Mouse (Mus musculus): ENCODE data around the gene BC107364.
"Not testable (repeated sequence)": the region's sequence is repeated elsewhere in the genome, so short reads cannot be mapped to it uniquely, and the experiment has no call there.

Gene BC107364

DNA sequence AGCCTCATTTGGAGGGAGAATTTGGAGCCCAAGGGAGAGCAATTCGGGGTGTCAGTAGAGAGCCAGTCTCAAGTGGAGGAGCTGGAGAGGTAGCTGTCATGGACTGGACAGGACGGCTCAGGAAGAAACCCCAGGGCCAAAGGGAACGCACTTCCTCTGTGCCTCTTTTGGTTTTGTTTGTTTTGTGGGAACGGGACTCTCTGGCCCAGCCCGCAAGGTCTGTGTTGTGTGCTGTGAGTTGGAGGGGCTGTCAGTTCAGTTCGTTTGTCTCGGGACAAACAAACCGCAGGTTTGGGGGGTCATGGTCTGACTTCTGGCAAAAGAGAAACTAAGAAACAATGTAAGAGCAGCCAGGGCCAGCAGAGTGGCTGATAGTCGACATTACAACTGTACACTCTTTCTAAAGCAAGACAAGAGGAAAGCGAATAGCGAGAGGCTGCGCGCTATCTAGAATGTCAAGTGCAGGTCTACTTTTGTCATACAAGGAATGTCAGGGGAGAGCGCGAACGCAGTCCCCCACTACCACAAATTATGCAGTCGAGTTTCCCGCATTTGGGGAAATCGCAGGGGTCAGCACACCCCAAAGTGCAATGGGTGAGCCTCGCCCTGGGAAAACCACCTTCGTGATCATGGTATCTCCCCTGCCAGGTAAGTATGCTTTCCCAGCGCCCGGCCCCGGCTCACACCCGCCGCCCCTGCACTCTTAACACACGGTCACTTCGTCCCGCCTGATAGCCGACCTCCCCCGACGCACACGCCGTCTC is 34.1 kb upstream of the BC107364 start:
- not testable (repeated sequence) for DNase-seq (ENCODE audit: low spot score in 2 of 2)

DNA sequence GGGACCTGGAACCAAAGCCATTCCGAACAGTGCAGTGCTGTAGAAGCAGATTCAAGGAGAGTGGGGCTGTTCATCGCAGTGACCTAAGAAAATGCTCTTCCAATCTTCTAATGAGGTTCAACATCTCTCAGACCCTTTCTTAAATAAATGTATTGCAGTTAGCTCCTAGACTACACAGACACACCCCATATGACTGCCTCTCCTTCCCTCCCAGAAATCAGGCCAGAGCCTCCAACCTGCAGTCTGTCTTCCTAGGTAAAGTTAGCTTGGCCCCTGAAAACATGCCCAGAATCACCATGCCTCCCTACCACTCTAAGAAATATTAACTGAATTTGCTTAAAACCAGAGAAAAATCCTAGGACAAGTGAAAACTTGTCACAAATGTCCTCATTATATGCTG is 33.3 kb upstream of the BC107364 start:
- DNase-seq (ENCODE audit: low spot score in 2 of 2) = no peak

DNA sequence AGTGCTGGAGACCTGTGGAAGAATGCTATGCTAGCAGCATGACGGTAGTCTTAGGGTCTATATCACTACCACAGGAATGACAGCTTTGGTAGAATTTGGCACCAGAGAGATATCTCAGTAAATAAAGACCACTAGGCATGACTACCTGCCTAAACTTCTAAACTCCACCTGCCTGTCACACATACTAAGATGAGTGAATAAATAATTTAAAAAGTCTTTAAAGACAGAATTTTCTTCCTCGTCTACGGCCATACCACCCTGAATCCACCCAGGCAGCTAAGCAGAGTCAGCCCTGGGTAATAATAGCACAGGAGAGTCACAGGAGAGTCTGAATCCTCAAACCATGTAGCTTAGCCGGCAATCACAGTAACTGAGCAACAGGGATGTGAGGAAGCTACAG is 32.8 kb upstream of the BC107364 start:
- DNase-seq (ENCODE audit: low spot score in 2 of 2) = no peak

DNA sequence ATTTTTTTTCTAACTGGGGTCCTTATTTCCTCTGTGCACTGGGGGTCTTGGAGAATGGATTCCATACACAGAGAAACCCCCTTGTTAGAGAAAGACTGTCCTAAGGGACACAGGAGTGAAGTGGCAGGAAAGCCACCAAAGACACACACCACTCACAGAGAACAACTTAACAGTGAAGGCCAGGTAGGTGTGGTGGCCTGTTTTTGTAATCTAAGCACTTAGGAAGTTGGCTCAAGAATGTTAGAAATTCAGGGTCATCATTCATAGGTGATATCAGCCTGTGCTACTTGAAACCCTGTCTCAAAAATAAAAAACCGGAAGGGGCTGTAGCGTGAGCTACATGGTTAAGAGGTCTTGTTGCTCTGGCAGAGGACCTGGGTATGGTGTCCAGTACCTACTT is 31.8 kb upstream of the BC107364 start:
- no peak for DNase-seq (ENCODE audit: low spot score in 2 of 2)

DNA sequence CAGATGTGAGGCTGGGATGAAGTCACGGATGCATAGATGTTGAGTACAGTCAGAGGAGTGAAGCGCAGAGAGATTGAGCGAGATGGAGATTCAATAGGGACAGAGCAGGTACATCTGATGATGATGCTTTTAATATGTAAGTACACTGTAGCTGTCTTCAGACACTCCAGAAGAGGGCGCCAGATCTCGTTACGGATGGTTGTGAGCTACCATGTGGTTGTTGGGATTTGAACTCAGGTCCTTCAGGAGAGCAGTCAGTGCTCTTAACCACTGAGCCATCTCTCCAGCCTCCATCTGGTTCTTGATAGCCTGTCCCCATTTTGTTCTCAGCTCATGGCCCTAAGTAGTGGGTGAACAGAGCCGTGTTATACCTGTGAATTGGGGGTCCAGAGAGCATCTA is 30.9 kb upstream of the BC107364 start:
- DNase-seq (ENCODE audit: low spot score in 2 of 2) = not testable (repeated sequence)

DNA sequence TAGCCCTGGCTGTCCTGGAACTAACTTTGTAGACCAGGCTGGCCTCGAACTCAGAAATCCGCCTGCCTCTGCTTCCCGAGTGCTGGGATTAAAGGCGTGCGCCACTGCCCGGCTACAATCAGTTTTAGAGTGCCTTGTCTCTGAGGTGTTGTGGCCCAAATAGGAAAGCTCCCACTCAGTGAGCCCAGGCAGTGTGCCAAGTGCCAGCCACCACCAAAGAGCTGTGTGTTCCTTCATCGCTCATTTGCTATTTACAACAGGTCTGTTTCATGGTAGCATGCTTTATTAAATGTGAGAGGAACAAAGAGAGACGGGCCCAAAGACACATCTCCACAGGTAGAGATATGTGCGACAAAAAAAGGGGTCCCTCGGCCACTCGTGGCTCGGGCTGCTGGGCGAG is 30.3 kb upstream of the BC107364 start:
- no peak for DNase-seq (ENCODE audit: low spot score in 2 of 2)

DNA sequence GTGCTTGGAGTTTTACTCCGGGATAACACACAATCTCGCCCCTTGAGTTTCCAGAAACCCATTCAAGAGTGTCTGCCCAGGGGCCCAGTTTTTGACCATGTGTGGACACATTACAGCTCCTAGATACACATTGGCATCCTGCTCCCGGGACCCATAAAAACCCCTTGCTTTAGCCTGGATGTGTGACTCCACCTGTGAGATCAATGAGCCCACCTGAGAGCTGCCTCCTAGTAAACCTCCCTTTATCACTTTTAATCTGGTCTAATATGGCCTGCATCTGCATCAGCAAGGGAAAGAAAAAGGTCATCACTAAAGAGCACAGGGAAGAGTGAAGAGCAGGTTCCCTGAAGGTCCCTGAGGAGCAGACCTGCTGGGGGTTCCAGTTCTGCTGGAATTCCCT is 29.8 kb upstream of the BC107364 start:
- DNase-seq (ENCODE audit: low spot score in 2 of 2) = no peak

DNA sequence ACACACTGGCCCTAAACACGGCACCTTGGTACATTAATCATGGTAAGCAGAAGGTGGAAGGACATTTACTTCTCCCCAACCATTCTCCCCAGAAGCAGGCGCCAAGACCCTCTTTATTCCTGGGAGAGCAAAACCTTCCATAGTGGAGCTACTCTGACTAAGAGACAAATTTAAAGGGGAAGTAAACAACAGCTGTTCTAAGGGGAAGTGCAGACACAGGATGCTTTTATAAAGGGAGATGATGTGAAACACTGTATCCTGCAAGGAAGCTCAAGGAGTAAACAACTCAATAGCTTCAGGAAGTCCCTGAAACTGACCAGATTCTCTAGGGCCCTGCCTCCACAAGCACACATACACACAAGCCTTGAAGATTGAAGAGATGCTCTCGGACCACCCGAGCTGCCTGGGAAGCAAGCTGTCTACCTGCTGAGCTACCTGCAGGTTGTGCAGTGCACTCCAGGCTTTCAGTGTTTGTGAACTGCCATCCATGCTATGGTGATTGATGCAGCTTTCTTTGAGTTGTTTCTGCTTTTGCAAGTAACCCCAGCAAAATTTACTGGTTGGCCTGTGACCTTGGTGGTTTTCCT is 28.7 kb upstream of the BC107364 start:
- no peak for DNase-seq (ENCODE audit: low spot score in 2 of 2)

DNA sequence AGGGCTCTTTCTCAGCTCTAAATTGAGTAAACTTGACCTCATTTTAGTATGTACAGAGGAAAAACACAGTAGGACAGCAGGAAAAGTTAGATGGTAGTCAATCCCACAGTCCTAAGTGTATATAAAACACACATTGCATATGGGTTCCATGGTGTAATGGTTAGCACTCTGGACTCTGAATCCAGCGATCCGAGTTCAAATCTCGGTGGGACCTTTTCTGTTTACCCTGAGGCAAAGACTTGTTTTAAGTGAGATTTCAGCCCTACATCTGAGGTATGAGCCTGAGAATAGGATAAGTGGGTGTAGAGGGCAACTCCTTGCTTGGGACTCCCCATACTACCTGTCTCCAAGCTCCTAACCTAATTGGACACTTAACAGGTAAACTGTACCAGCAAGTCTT is 27.1 kb upstream of the BC107364 start:
- DNase-seq (ENCODE audit: low spot score in 2 of 2) = no peak

DNA sequence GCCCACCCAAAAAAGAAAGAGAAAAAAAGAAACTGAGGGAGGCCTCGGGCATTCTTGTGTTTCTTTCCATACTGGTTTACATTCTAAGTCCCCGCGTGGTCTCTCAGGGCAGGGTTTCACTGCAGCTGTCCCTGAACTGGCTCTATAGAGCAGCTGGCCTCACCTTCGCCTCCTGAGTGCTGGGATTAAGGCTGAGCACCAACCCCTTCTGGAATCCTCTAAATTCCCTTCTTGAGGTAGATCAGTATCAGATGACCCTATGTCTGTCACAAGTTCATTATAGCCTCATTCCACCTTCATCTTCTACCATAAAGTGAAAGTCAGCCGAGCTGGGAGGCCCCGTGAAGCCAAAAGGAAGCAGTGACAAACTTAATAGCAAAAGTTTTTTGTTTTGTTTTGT is 25.5 kb upstream of the BC107364 start:
- no peak for DNase-seq (ENCODE audit: low spot score in 2 of 2)

DNA sequence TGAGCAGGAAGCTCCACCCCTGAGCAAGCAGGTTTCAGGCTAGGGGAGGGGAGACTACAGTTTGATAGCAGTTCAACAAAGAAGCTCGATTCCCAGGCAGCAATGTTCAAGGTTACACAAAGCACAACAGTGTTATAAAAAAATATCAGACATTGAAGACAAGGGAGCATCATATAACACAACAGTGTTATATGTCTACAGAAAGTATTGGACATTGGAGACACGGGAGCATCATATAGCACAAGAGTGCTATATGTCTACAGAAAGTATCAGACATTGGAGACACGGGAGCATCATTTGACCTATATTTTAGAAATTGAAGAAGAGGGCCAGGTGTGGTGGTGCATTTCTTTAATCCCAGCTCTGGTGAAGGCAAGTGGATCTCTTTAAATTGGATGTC is 25.0 kb upstream of the BC107364 start:
- no peak for DNase-seq (ENCODE audit: low spot score in 2 of 2)

DNA sequence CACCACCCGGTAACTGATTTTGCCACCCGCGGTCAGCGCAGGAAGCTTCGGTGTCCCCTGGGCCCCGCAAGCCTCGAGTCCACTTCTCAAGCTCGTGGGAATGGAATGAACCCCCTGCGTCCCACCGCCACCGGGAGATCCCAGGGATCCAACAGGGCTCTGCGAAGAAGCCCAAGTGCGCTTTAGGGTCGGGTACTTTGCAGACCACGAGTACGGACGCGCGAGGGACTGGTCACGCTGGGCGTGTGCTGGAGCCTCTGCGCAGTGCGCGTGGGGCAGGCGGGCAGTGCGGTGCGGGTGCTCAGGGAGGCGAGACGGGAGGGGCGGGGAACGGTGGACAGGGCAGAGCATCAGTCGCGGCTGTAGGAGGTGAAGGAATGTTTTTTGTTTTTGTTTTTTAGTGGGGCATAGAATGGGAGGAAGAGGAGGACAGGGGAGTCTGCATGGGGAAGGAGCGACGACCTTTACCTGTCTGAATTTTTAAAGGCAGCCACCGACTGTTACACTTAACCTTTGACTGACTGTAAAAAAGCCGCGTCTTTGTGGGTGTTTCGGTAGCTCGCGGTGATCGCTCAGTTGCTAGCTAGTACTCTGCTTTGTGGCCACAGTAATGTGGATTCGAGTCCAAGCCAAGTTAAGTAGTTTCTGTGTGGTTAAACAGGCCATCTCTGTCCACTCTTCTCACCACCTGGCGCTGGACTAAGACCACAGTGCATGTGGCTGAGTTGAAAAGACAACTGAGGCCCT is 23.0 kb upstream of the BC107364 start:
- DNase-seq (ENCODE audit: low spot score in 2 of 2) = no peak

DNA sequence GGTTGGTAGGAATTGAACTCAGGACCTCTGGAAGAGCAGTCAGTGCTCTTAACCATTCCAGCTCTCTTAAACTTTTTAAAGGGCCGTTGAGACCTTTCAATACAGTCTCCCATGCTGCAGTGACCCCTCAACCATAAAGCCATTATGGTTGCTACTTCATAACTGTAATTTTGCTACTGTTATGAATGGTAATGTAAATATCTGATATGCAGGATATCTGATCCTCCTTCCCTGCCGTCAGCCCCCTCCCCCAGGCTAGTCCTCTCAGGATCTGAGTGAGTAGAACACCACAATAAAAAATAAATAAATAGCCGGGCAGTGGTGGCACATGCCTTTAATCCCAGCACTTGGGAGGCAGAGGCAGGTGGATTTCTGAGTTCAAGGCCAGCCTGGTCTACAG is 21.4 kb upstream of the BC107364 start:
- DNase-seq (ENCODE audit: low spot score in 2 of 2) = not testable (repeated sequence)

DNA sequence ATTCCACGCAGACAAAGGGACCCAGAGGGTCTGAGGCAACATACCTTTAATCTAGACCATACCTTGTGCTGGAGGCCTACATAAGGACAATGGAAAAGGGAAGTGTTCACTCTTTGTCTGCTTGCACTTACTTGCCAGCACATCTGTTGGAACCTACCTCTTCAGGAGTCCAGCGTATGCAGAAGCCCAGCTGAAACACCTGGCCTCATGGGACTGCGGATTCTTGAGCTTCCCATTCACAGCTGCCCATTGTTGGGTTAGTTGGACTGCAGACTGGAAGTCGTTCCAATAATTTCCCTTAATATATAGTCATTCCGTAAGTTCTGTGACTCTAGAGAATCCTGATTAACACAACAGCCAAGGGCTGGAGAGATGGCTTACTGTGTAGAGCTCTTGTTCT is 20.0 kb upstream of the BC107364 start:
- DNase-seq (ENCODE audit: low spot score in 2 of 2) = no peak

DNA sequence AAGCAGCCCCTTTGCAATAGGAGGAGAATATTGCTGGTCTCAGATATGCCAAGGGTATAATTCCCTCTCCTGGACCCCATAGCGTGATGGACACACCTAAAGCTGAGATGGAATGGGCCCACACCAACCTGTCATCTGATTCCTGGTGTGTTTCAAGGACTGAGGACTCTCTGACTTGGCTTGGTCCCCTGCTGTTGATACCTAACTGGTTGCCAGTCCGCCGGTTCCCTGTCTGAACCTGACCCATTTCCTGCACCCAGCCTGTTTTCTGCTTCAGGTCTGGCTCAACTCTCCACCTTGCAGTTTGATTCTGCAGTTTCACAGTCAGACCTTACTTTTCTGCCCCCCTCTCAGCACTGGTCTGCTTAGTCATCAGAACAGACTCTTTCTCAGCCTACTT is 17.5 kb upstream of the BC107364 start:
- DNase-seq (ENCODE audit: low spot score in 2 of 2) = no peak

DNA sequence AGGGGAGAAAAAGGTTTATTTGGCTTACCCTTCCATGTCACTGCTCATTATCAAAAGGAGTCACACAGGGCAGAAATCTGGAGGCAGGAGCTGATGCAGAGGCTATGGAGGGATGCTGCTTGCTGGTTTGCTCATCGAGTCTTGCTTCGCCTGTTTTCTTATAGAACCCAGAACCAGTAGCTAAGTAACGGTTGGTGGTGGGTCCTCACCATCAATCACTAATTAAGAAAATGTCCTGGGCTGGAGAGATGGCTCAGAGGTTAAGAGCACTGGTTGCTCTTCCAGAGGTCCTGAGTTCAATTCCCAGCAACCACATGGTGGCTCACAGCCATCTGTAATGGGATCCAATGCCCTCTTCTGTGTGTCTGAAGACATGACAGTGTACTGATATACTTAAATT is 16.2 kb upstream of the BC107364 start:
- not testable (repeated sequence) for DNase-seq (ENCODE audit: low spot score in 2 of 2)

DNA sequence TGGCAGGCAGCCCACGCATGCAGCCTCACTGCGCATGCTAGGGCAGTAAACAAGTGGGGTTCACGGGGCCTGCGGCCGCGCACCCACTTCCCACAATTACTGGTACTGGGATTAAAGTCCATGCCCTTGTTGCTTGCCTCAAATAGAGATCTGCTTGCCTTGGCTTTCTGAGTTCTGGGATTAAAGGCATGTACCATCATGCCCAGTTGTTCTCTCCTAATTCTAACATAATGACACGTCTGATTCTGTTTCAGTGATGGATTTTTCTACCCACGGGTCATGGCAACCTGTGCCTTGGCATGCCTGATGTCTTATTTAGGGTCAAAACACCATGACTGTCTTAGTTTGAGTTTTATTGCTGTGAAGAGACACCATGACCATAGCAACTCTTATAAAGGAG is 15.5 kb upstream of the BC107364 start:
- no peak for DNase-seq (ENCODE audit: low spot score in 2 of 2)

DNA sequence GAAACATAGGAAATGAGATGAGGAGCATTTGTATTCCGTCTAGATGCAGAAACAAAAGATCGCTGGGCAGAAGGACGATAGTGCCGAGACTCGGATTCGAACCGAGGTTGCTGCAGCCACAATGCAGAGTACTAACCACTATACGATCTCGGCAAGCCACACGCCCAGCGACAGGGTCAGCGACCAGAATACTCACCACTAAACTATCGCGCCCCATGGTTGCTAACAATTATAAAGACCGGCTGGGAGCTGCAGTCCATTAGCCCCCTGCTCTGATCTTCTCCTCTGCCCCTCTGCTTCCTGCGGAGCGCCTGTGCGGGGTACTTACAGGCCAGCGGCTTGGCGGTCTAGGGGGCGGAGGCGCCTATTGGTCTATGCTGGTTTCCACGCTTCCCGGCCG is 11.8 kb upstream of the BC107364 start:
- DNase-seq (ENCODE audit: low spot score in 2 of 2) = no peak

DNA sequence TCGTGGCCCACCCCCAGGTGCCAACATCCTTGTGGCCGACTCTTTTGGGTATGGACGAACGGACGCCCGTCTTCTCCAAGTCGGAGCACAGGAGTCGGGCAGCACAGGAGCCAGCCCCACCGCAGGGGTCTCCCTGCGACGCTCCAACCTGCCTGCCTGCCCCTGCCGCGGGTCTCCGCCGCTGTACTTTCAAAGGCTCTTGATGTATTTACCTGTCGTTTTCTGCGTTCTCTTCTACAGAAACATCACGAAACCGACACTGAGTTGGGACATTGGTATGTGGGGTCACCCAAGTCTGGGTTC is 8.4 kb upstream of the BC107364 start:
- not testable (repeated sequence) for DNase-seq (ENCODE audit: low spot score in 2 of 2)

DNA sequence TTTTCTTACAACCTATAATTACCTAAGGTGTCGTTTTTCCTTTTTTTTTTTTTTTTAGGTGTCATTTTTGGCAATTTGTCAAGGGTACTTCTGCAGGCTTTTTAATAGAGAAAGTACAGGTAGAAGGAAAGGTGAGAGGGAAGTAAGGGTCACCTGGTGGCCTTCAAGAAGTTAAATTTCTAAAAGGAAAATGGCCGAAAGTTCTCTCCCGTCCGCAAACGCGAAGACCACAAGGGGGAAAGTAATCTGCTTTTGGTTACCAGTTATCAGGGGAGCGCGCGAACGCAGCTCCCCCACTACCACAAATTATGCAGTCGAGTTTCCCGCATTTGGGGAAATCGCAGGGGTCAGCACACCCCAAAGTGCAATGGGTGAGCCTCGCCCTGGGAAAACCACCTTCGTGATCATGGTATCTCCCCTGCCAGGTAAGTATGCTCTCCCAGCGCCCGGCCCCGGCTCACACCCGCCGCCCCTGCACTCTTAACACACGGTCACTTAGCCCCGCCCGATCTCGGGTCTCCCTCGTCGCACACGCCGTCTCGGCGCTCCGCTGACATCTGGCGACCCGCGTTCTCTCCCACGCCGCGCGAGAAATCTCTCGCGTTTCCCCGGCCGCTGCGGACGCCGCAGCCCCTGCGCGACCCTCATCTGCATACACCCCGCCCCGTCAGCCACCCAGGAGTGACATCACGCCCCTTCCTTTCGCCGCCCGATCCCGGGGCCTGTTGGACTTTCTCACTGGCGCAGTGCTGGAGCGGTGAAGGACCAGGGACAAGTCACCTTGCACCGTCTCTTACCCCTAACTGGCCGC is 7.9 kb upstream of the BC107364 start:
- DNase-seq (ENCODE audit: low spot score in 2 of 2) = not testable (repeated sequence)

DNA sequence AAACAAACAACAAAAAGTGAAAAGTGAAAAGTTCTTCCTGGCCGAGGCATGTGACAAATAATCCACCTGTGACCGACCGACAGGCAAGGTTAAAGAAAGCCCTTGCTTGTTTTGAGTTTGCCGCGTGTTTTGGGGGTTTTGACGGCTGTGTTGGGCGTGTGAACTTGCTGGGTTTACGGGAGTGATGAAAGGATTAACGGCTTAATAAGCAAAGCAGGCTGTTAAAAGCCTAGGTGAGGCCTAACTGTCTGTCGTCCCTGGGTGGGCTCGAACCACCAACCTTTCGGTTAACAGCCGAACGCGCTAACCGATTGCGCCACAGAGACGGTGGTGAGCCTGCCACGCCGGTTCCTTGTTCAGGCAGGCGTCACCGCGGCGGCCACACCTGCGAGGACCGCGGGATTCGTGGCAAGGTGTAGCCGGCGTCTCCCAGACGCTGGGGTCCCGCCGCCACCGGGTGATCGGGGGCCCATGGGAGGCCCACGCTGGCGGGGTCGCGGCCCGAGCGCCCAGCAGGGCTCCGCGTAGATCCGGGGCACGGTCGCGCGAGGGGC is 6.9 kb upstream of the BC107364 start:
- DNase-seq (ENCODE audit: low spot score in 2 of 2) = not testable (repeated sequence)

DNA sequence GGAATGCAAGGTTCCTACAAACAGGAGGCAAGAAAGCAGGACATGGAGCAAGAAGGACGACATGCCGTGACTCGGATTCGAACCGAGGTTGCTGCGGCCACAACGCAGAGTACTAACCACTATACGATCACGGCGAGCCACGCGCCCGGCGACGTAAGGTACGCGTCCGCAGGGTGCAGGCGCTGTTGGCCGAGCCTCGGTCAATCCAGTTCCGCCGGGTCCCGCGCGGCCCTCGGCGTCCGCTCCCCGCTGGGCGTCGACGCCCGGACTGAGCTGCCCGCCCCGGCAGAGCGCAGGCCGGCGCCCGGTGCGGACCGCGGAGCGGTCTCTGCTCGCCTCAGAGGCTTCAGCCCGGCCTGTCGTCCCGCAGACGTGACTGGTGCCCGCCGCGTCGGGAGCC is 5.9 kb upstream of the BC107364 start:
- not testable (repeated sequence) for DNase-seq (ENCODE audit: low spot score in 2 of 2)
